Mouse (Mus musculus): ENCODE measurements around the gene Unk. TPM values are rescaled to one million over a fixed set of nuclear protein-coding genes. Genes with fewer than 3 reads are reported as not detected.

Gene Unk
- polyA plus RNA-seq, 1 experiment: 21.5 TPM

- peak overlapping the region; percentile 82 for H3K27ac ChIP-seq (ENCODE audit: insufficient read depth, low read depth, low read length)
- no peaks in the 10 kb centered on the region for H3K27me3 ChIP-seq (ENCODE audit: control insufficient read depth, insufficient read depth, low read length)
- peaks cover 33% of the 10 kb centered on the region for H3K36me3 ChIP-seq (ENCODE audit: control insufficient read depth, insufficient read depth, low read length)
- peak overlapping the region; percentile 55 for H3K4me3 ChIP-seq (ENCODE audit: low read depth, low read length)
- H3K4me1 ChIP-seq (ENCODE audit: control insufficient read depth, insufficient read depth, insufficient read length, low read length): peaks cover 14% of the 10 kb centered on the region
- WGBS: 79% methylated on average over 7 of the region's 7 CpGs
- TF ChIP-seq POLR2A (IDR thresholded peaks at IDR 0.05; ENCODE audit: low read depth, low read length) (no peak), CTCF (IDR thresholded peaks at IDR 0.05; ENCODE audit: extremely low read depth, insufficient read length, insufficient replicate concordance, low read depth, low read length) (no peak)
Measured at GRCm38 (mm10) chr11:116076836-116077235, 46.7 kb downstream of the Unk start.

- H3K4me1 ChIP-seq (ENCODE audit: control insufficient read depth, insufficient read depth, insufficient read length, low read length): peaks cover 14% of the 10 kb centered on the region
- TF ChIP-seq CTCF (IDR thresholded peaks at IDR 0.05; ENCODE audit: extremely low read depth, insufficient read length, insufficient replicate concordance, low read depth, low read length) (0 out of 2 replicates have a peak, but pooled peaks have one; percentile 10), POLR2A (IDR thresholded peaks at IDR 0.05; ENCODE audit: low read depth, low read length) (no peak; the same call in 1 of the 2 replicates)
Measured at GRCm38 (mm10) chr11:116077446-116078204, 47.5 kb downstream of the Unk start, which contains the start of gene Unc13d. TSS of gene Unc13d (minus strand) at chr11:116077961.

GRCm38 (mm10) chr11:116078221-116078620 is 48.1 kb downstream of the Unk start:
- H3K4me3 ChIP-seq (ENCODE audit: low read depth, low read length): peak overlapping the region; percentile 55
- WGBS: 12% methylated on average over 16 of the region's 16 CpGs
- peaks cover 44% of the 10 kb centered on the region for H3K36me3 ChIP-seq (ENCODE audit: control insufficient read depth, insufficient read depth, low read length)
- H3K27ac ChIP-seq (ENCODE audit: insufficient read depth, low read depth, low read length): peak overlapping the region; percentile 82
- TF ChIP-seq CTCF (IDR thresholded peaks at IDR 0.05; ENCODE audit: extremely low read depth, insufficient read length, insufficient replicate concordance, low read depth, low read length): no peak
- TF ChIP-seq POLR2A (IDR thresholded peaks at IDR 0.05; ENCODE audit: low read depth, low read length): no peak
- no peaks in the 10 kb centered on the region for H3K27me3 ChIP-seq (ENCODE audit: control insufficient read depth, insufficient read depth, low read length)
- H3K4me1 ChIP-seq (ENCODE audit: control insufficient read depth, insufficient read depth, insufficient read length, low read length): peaks cover 14% of the 10 kb centered on the region

More at GRCm38 (mm10) chr11:116077446-116078204, 47.5 kb downstream of the Unk start, which contains the start of gene Unc13d:
- Histone ChIP-seq H3K27me3 (ENCODE audit: control insufficient read depth, insufficient read depth, low read length) (no peaks in the 10 kb centered on the region), H3K4me3 (ENCODE audit: low read depth, low read length) (peak within 1 kb of the TSS; percentile 55), H3K36me3 (ENCODE audit: control insufficient read depth, insufficient read depth, low read length) (peaks cover 40% of the 10 kb centered on the region), H3K27ac (ENCODE audit: insufficient read depth, low read depth, low read length) (peak within 1 kb of the TSS; percentile 82)
- WGBS: 13% methylated on average over 22 of the region's 22 CpGs

- Histone ChIP-seq H3K27ac (ENCODE audit: insufficient read depth, low read depth, low read length) (no peak overlapping the region), H3K4me1 (ENCODE audit: control insufficient read depth, insufficient read depth, insufficient read length, low read length) (peaks cover 14% of the 10 kb centered on the region), H3K36me3 (ENCODE audit: control insufficient read depth, insufficient read depth, low read length) (peaks cover 49% of the 10 kb centered on the region), H3K4me3 (ENCODE audit: low read depth, low read length) (no peak overlapping the region), H3K27me3 (ENCODE audit: control insufficient read depth, insufficient read depth, low read length) (no peaks in the 10 kb centered on the region)
- WGBS: 79% methylated on average over 10 of the region's 10 CpGs
- TF ChIP-seq CTCF (IDR thresholded peaks at IDR 0.05; ENCODE audit: extremely low read depth, insufficient read length, insufficient replicate concordance, low read depth, low read length) (no peak), POLR2A (IDR thresholded peaks at IDR 0.05; ENCODE audit: low read depth, low read length) (no peak)
Measured at GRCm38 (mm10) chr11:116078676-116079320, 48.7 kb downstream of the Unk start.

- H3K27me3 ChIP-seq (ENCODE audit: control insufficient read depth, insufficient read depth, low read length): no peaks in the 10 kb centered on the region
- 79% methylated on average over 10 of the region's 10 CpGs for WGBS
- no peak overlapping the region for H3K4me3 ChIP-seq (ENCODE audit: low read depth, low read length)
- H3K27ac ChIP-seq (ENCODE audit: insufficient read depth, low read depth, low read length): no peak overlapping the region
- peaks cover 52% of the 10 kb centered on the region for H3K36me3 ChIP-seq (ENCODE audit: control insufficient read depth, insufficient read depth, low read length)
- H3K4me1 ChIP-seq (ENCODE audit: control insufficient read depth, insufficient read depth, insufficient read length, low read length): peaks cover 14% of the 10 kb centered on the region
- TF ChIP-seq CTCF (IDR thresholded peaks at IDR 0.05; ENCODE audit: extremely low read depth, insufficient read length, insufficient replicate concordance, low read depth, low read length) (no peak), POLR2A (IDR thresholded peaks at IDR 0.05; ENCODE audit: low read depth, low read length) (no peak)
Measured at GRCm38 (mm10) chr11:116079511-116079910, 49.4 kb downstream of the Unk start.

GRCm38 (mm10) chr11:116081081-116081480 is 51.0 kb downstream of the Unk start:
- WGBS: 61% methylated on average over 6 of the region's 6 CpGs
- TF ChIP-seq CTCF (IDR thresholded peaks at IDR 0.05; ENCODE audit: extremely low read depth, insufficient read length, insufficient replicate concordance, low read depth, low read length) (peak; percentile 64; the same call in 1 of the 2 replicates), POLR2A (IDR thresholded peaks at IDR 0.05; ENCODE audit: low read depth, low read length) (no peak)
- peaks cover 52% of the 10 kb centered on the region for H3K36me3 ChIP-seq (ENCODE audit: control insufficient read depth, insufficient read depth, low read length)
- H3K27ac ChIP-seq (ENCODE audit: insufficient read depth, low read depth, low read length): no peak overlapping the region
- no peaks in the 10 kb centered on the region for H3K27me3 ChIP-seq (ENCODE audit: control insufficient read depth, insufficient read depth, low read length)
- no peak overlapping the region for H3K4me3 ChIP-seq (ENCODE audit: low read depth, low read length)
- H3K4me1 ChIP-seq (ENCODE audit: control insufficient read depth, insufficient read depth, insufficient read length, low read length): peaks cover 21% of the 10 kb centered on the region

Data from small intestine, adult 2 months (tissue).